Mouse (Mus musculus) urinary bladder, adult 18-20 months (tissue): ENCODE data around the gene Hand2.

Experiments
- DNase-seq, 2 experiments: peaks; one replicate each; pipeline ENCODE4 v3.0.0; 2022; ENCODE audit warnings: low spot score in 2 of 2, mixed read lengths in 2 of 2

Hand2 gene

GRCm38 (mm10) chr8:57324671-57325070, 3.9 kb downstream of the Hand2 start:
- no peak for DNase-seq

- DNase-seq: no peak
These were observed 4.5 kb downstream of the Hand2 start for GRCm38 (mm10) chr8:57325111-57325891.

- DNase-seq: no peak
These were observed 5.6 kb downstream of the Hand2 start for GRCm38 (mm10) chr8:57326091-57327065.

- DNase-seq: no peak
These were observed 6.7 kb downstream of the Hand2 start for GRCm38 (mm10) chr8:57327281-57328160.

GRCm38 (mm10) chr8:57328161-57328920, 7.6 kb downstream of the Hand2 start:
- DNase-seq: peak in 1 of 2 experiments; percentile 69

- DNase-seq: no peak
These were observed 8.2 kb downstream of the Hand2 start for GRCm38 (mm10) chr8:57328931-57329341.

- DNase-seq: no peak
These were observed 9.3 kb downstream of the Hand2 start for GRCm38 (mm10) chr8:57330106-57330505.

GRCm38 (mm10) chr8:57331727-57332630, 11.2 kb downstream of the Hand2 start:
- no peak for DNase-seq

GRCm38 (mm10) chr8:57332676-57333482, 12.1 kb downstream of the Hand2 start:
- no peak for DNase-seq

- DNase-seq: no peak
These were observed 12.6 kb downstream of the Hand2 start for GRCm38 (mm10) chr8:57333483-57333770.

- no peak for DNase-seq
These were observed 13.2 kb downstream of the Hand2 start for GRCm38 (mm10) chr8:57333795-57334551.

- no peak for DNase-seq
These were observed 13.9 kb downstream of the Hand2 start for GRCm38 (mm10) chr8:57334714-57335113.

GRCm38 (mm10) chr8:57337271-57338030, 16.7 kb downstream of the Hand2 start:
- DNase-seq: no peak

- no peak for DNase-seq
These were observed 19.2 kb downstream of the Hand2 start for GRCm38 (mm10) chr8:57339711-57340650.

- no peak for DNase-seq
These were observed 20.2 kb downstream of the Hand2 start for GRCm38 (mm10) chr8:57340840-57341540.

GRCm38 (mm10) chr8:57341541-57341840, 20.7 kb downstream of the Hand2 start:
- DNase-seq: no peak
